Mouse (Mus musculus) lung, embryonic 16.5 days (tissue): ENCODE results near the gene Arcn1. TPM values are rescaled to one million over a fixed set of nuclear protein-coding genes. Genes with fewer than 3 reads are reported as not detected.
A peak's percentile ranks its signal among the peaks of the same experiment; 100 is the strongest.

Experiments used
- ATAC-seq: fragments of 200-750 bp; cut with Nextera tagmentation; 2 replicates; pipeline ENCODE4 v1.8.0; 2017; ENCODE audit warnings: low read depth, mild to moderate bottlenecking, moderate library complexity
- H3K27ac ChIP-seq: fragments of 300-500 bp; sonication (generic); 2 replicates; pipeline ENCODE4 v1.5.1; 2014; ENCODE audit warnings: mild to moderate bottlenecking, control low read depth, low read length
- H3K27me3 ChIP-seq: fragments of 300-500 bp; sonication (generic); 2 replicates; pipeline ENCODE4 v1.6.1; 2014; ENCODE audit warnings: low read depth, low read length, mixed read lengths; ENCODE audit not compliant: control insufficient read depth, insufficient read depth
- H3K36me3 ChIP-seq: fragments of 300-500 bp; sonication (generic); 2 replicates; pipeline ENCODE4 v1.6.1; 2014; ENCODE audit warnings: low read length; ENCODE audit not compliant: control insufficient read depth, insufficient read depth
- H3K4me1 ChIP-seq: fragments of 300-500 bp; sonication (generic); replicated peaks from 2 replicates; pipeline ENCODE4 v1.6.1; 2014; ENCODE audit warnings: low read length, mixed read lengths; ENCODE audit not compliant: control insufficient read depth, insufficient read depth
- H3K4me2 ChIP-seq: fragments of 300-500 bp; sonication (generic); 2 replicates; pipeline ENCODE4 v1.6.1; 2014; ENCODE audit warnings: low read depth, low read length, control low read depth
- H3K4me3 ChIP-seq: fragments of 300-500 bp; sonication (generic); 2 replicates; pipeline ENCODE4 v1.5.1; 2014; ENCODE audit warnings: mild to moderate bottlenecking, low read length, control low read depth
- H3K9ac ChIP-seq: fragments of 300-500 bp; sonication (generic); 2 replicates; pipeline ENCODE4 v1.6.1; 2014; ENCODE audit warnings: low read length, control low read depth
- H3K9me3 ChIP-seq: fragments of 300-500 bp; sonication (generic); 2 replicates; pipeline ENCODE4 v1.6.1; 2016; ENCODE audit warnings: low read length; ENCODE audit not compliant: control insufficient read depth
- WGBS: fragments of 180-500 bp; shearing (Covaris S2); extraction: QIAGEN DNeasy Blood & Tissue Kit; methylation state at CpG from one replicate; pipeline ENCODE4 v1.1.7; 2014; 5-methylcytosine and 5-hydroxymethylcytosine counted together
- polyA plus RNA-seq: library from polyadenylated mRNA; unstranded; fragments of >200 nt; fragmentation: Nextera tagmentation; extraction: Ambion mirVana; gene quantifications from 2 replicates; pipeline ENCODE4 v1.2.1, GENCODE M21; 2015

Arcn1 gene
- polyA plus RNA-seq, result 190 and 201 TPM in 2 replicates

DNA sequence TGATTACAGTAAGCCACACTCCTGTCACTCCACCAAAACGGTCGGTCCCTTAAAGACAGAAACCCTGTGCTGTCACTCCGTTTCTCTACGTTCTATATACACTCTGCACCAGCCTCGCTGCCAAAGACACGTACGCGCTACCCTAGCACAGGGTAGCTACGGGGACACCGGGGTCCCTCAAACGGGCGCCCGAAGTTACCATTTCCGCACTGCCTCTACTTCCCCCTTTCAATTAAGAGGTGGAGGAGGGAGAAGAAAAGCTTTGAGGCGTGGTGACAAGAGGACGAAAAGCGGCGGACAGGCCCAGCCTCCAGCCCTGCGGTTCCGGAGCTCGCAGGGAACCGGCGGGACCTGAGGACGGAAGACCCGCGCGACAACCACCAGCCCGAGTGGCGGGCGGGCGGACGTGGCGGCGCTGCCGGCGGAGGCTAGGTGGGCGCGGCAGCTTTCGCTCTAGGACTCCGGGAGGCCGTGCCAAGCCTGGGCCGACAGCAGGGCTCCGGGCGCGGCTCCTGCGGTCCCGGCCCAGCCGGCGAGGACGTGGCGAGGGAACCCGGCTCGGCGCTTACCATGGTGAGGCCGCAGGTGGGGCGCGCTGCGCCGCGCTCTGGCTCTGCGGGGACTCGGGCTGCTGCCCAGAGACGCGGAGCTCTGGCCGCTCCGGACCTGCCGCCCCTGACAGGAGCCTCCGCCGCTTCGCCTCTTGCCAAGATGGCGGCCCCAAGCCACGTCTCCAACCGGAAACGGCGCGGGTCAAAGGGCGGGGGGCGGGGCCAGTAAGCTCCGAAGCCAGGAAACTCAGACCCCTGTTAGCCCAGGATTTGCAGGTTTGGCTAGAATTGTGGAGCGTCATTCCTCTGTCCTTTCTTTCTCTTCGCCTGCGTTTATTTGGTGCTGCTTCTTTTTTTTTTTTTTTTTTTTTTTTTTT is at the start of gene Arcn1, which contains the start of gene Ift46:
Gene Arcn1 (minus strand): TSS at position 745 of the 928 bp plus-strand sequence.
Gene Ift46 (plus strand): TSS at position 808 of the 928 bp plus-strand sequence.
- H3K27ac ChIP-seq, result peak within 1 kb of the TSS; percentile 95
- peak; percentile 94 for ATAC-seq
- peak within 1 kb of the TSS; percentile 85 for H3K4me2 ChIP-seq
- WGBS, result under 1% methylated on average over 61 of the region's 82 CpGs
- peak within 1 kb of the TSS; percentile 99 for H3K4me3 ChIP-seq
- H3K9me3 ChIP-seq, result no peaks in the 10 kb centered on the region
- H3K27me3 ChIP-seq, result no peaks in the 10 kb centered on the region
- H3K4me1 ChIP-seq, result peaks cover 17% of the 10 kb centered on the region
- H3K36me3 ChIP-seq, result no peaks in the 10 kb centered on the region
- H3K9ac ChIP-seq, result peak within 1 kb of the TSS; percentile 89

GRCm38 (mm10) chr9:44814179-44814578 is 46.5 kb upstream of the Arcn1 start:
- H3K27ac ChIP-seq, result no peak overlapping the region
- no peak overlapping the region for H3K9ac ChIP-seq
- H3K4me1 ChIP-seq, result no peaks in the 10 kb centered on the region
- no peak overlapping the region for H3K4me2 ChIP-seq
- H3K9me3 ChIP-seq, result no peaks in the 10 kb centered on the region
- 89% methylated on average over 8 of the region's 8 CpGs for WGBS
- no peak overlapping the region for H3K4me3 ChIP-seq
- H3K36me3 ChIP-seq, result peaks cover 72% of the 10 kb centered on the region
- no peak for ATAC-seq
- H3K27me3 ChIP-seq, result no peaks in the 10 kb centered on the region

DNA sequence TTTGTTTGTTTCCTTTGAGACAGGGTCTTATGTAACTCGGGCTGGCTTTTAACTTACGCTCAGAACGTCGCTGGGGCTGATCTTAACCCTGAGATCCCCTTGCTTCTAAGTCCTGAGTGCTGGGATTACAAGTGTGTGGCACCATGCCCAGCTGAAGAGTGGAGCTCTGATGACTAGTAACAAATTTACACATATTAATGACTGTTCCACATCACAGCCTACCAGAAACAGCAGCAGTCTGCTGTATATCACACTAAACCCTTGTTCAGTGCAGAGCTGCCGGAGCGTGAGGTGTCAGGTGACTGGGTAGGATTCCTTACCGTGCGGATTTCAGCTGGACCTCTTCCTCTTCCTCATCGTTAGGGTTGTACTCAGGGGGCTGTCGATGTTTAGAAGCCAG is 42.7 kb upstream of the Arcn1 start:
- Histone ChIP-seq H3K4me1 (no peaks in the 10 kb centered on the region), H3K36me3 (peaks cover 61% of the 10 kb centered on the region), H3K4me3 (no peak overlapping the region), H3K9ac (no peak overlapping the region), H3K27me3 (no peaks in the 10 kb centered on the region), H3K27ac (no peak overlapping the region), H3K4me2 (no peak overlapping the region), H3K9me3 (no peaks in the 10 kb centered on the region)
- ATAC-seq, result no peak
- WGBS, result 82% methylated on average over 10 of the region's 10 CpGs

DNA sequence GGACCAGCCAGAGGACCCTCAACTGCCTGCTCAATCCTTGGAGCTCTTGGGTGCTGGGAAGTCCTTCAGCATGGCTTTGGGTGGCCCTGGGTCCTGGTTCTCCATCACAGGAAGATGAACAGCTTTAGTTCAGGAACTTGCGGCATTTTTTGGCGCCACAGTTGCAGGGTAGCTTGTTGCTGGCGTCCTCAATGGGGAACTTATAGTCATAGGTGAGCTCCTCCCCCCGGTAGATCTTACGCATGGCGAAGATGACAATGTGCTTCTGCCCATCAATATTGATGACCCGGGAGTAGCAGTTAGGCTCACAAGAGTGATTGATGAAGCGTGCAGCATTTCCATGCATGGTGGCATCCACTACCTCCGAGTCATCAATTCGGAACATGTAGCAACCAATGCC is 40.1 kb upstream of the Arcn1 start:
- no peak overlapping the region for H3K9ac ChIP-seq
- H3K4me2 ChIP-seq, result no peak overlapping the region
- WGBS, result 94% methylated on average over 10 of the region's 10 CpGs
- no peaks in the 10 kb centered on the region for H3K27me3 ChIP-seq
- H3K4me1 ChIP-seq, result no peaks in the 10 kb centered on the region
- H3K9me3 ChIP-seq, result no peaks in the 10 kb centered on the region
- peaks cover 49% of the 10 kb centered on the region for H3K36me3 ChIP-seq
- ATAC-seq, result no peak
- no peak overlapping the region for H3K27ac ChIP-seq
- no peak overlapping the region for H3K4me3 ChIP-seq

DNA sequence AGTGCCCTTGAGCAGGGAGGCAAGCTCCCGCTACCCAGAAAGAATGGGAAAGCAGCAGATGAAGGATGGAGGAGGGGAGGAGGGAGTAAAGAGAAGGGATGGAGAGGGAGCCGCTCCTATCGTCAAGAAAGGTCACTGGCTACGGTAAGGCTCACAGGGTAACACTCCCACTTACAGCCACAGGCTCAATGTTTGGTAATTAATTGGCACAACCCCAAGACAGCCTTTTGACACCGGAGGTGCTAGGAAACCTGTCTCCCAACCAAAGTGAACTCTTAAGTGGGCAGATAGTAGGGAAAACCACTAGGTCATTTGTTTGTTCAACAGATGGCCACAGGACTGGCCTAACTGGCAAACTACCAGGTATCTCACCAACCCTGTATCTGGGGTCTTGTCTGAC is 39.5 kb upstream of the Arcn1 start:
- Histone ChIP-seq H3K4me1 (no peaks in the 10 kb centered on the region), H3K27ac (no peak overlapping the region), H3K36me3 (peaks cover 44% of the 10 kb centered on the region), H3K27me3 (no peaks in the 10 kb centered on the region), H3K4me3 (no peak overlapping the region), H3K9me3 (no peaks in the 10 kb centered on the region), H3K9ac (no peak overlapping the region), H3K4me2 (no peak overlapping the region)
- WGBS, result 58% methylated on average over 5 of the region's 5 CpGs
- ATAC-seq, result no peak

- WGBS, result 89% methylated on average over 5 of the region's 5 CpGs
- no peak for ATAC-seq
- Histone ChIP-seq H3K9ac (no peak overlapping the region), H3K27me3 (peaks cover 3% of the 10 kb centered on the region; the same call in 1 of the 2 replicates), H3K36me3 (peaks cover 33% of the 10 kb centered on the region), H3K4me2 (no peak overlapping the region), H3K27ac (no peak overlapping the region), H3K4me1 (no peaks in the 10 kb centered on the region), H3K9me3 (no peaks in the 10 kb centered on the region), H3K4me3 (no peak overlapping the region)
Measured at GRCm38 (mm10) chr9:44805536-44805935, 37.9 kb upstream of the Arcn1 start.

- H3K9me3 ChIP-seq, result no peaks in the 10 kb centered on the region
- peaks cover 3% of the 10 kb centered on the region; the same call in 1 of the 2 replicates for H3K27me3 ChIP-seq
- H3K9ac ChIP-seq, result no peak overlapping the region
- H3K4me3 ChIP-seq, result no peak overlapping the region
- peaks cover 2% of the 10 kb centered on the region for H3K4me1 ChIP-seq
- 92% methylated on average over 10 of the region's 10 CpGs for WGBS
- no peak overlapping the region for H3K27ac ChIP-seq
- peaks cover 26% of the 10 kb centered on the region for H3K36me3 ChIP-seq
- no peak for ATAC-seq
- H3K4me2 ChIP-seq, result no peak overlapping the region
Measured at GRCm38 (mm10) chr9:44804678-44805077, 37.0 kb upstream of the Arcn1 start.

DNA sequence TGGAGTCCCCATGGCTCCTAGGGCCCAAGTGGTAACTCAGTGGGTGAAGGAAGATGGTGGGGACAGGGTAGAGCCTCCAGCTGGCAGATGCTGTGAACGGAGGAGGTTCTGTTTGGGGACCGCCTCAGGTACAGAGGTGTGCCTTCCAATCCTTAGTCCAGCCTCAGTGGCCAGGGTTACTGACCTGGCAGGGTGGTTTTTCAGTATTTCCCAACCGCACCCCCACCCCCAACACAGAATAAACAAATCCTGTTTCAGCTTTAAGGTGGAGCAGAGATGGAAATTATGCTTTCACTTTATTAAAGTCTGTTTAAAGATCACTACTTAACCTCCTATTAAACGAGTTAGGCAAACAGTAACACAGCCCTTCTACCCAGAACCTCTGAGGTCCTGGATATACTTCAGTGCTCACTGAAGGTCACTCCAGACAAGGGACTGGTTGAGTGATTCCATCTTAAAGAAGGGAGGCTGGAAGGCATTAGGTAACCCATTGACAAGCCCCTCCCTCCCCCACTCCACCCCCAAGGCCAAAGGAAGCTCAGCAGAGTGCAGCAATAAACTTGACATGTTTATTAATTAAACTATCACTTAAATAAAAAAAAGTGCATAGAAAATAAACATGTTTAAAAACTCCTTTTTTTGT is 35.3 kb upstream of the Arcn1 start, which contains the start of gene Ttc36:
Gene Ttc36 (minus strand): TSS at position 265 of the 643 bp plus-strand sequence.
- H3K4me2 ChIP-seq, result no peak within 1 kb of the TSS
- peak; percentile 39; the same call in 1 of the 2 replicates for ATAC-seq
- peaks cover 6% of the 10 kb centered on the region for H3K4me1 ChIP-seq
- 55% methylated on average over 4 of the region's 4 CpGs for WGBS
- H3K27ac ChIP-seq, result no peak within 1 kb of the TSS
- no peaks in the 10 kb centered on the region for H3K9me3 ChIP-seq
- H3K4me3 ChIP-seq, result no peak within 1 kb of the TSS
- peaks cover 16% of the 10 kb centered on the region for H3K36me3 ChIP-seq
- peaks cover 13% of the 10 kb centered on the region for H3K27me3 ChIP-seq
- H3K9ac ChIP-seq, result no peak within 1 kb of the TSS

- no peak overlapping the region for H3K4me2 ChIP-seq
Measured at GRCm38 (mm10) chr9:44801669-44802068, 34.0 kb upstream of the Arcn1 start.

More at GRCm38 (mm10) chr9:44801669-44802068, 34.0 kb upstream of the Arcn1 start:
- H3K4me1 ChIP-seq, result peaks cover 6% of the 10 kb centered on the region
- H3K27me3 ChIP-seq, result peaks cover 17% of the 10 kb centered on the region
- H3K9me3 ChIP-seq, result no peaks in the 10 kb centered on the region
- peaks cover 12% of the 10 kb centered on the region for H3K36me3 ChIP-seq
- 72% methylated on average over 6 of the region's 6 CpGs for WGBS
- H3K27ac ChIP-seq, result no peak overlapping the region
- no peak overlapping the region for H3K9ac ChIP-seq
- no peak for ATAC-seq
- no peak overlapping the region for H3K4me3 ChIP-seq
